Mouse (Mus musculus) forebrain, embryonic 12.5 days (tissue): ENCODE results near the gene Gp1ba. TPM values are rescaled to one million over a fixed set of nuclear protein-coding genes. Genes with fewer than 3 reads are reported as not detected.

Source experiments
- ATAC-seq: fragments of 200-750 bp; cut with Nextera tagmentation; 2 replicates; pipeline ENCODE4 v1.8.0; 2017; ENCODE audit warnings: moderate TSS enrichment; ENCODE audit not compliant: low FRiP score
- H3K27ac ChIP-seq: fragments of 300-500 bp; sonication (generic); 2 replicates; pipeline ENCODE4 v1.5.1; 2016; ENCODE audit warnings: mild to moderate bottlenecking
- H3K27me3 ChIP-seq: fragments of 300-500 bp; sonication (generic); 2 replicates; pipeline ENCODE4 v1.6.1; 2016; ENCODE audit warnings: mild to moderate bottlenecking
- H3K36me3 ChIP-seq: fragments of 300-500 bp; sonication (generic); replicated peaks from 2 replicates; pipeline ENCODE4 v1.6.1; 2016; ENCODE audit warnings: mild to moderate bottlenecking
- H3K4me1 ChIP-seq: fragments of 300-500 bp; sonication (generic); 2 replicates; pipeline ENCODE4 v1.6.1; 2016
- H3K4me2 ChIP-seq: fragments of 300-500 bp; sonication (generic); 2 replicates; pipeline ENCODE4 v1.6.1; 2016; ENCODE audit warnings: mild to moderate bottlenecking, moderate library complexity
- H3K4me3 ChIP-seq: fragments of 300-500 bp; sonication (generic); replicated peaks from 2 replicates; pipeline ENCODE4 v1.5.1; 2016; ENCODE audit warnings: mild to moderate bottlenecking
- H3K9ac ChIP-seq: fragments of 300-500 bp; sonication (generic); 2 replicates; pipeline ENCODE4 v1.6.1; 2016; ENCODE audit warnings: mild to moderate bottlenecking
- H3K9me3 ChIP-seq: fragments of 300-500 bp; sonication (generic); 2 replicates; pipeline ENCODE4 v1.6.1; 2016
- WGBS: fragments of 180-500 bp; shearing (Covaris S2); methylation state at CpG from one replicate; pipeline ENCODE4 v1.1.7; 2016; 5-methylcytosine and 5-hydroxymethylcytosine counted together
- polyA plus RNA-seq: library from polyadenylated mRNA; unstranded; fragments of >200 nt; fragmentation: Nextera tagmentation; extraction: Ambion mirVana; gene quantifications from 2 replicates; pipeline ENCODE4 v1.2.1, GENCODE M21; 2016

Gp1ba gene
- polyA plus RNA-seq, 1 experiment from 2014 or later, result 0.33 TPM

- under 1% methylated on average over 15 of the region's 15 CpGs for WGBS
- Histone ChIP-seq H3K27me3 (no peaks in the 10 kb centered on the region), H3K9me3 (no peaks in the 10 kb centered on the region), H3K36me3 (peaks cover 32% of the 10 kb centered on the region), H3K4me3 (peak overlapping the region; percentile 64), H3K9ac (peak overlapping the region; percentile 59), H3K4me2 (peak overlapping the region; percentile 78), H3K27ac (peak overlapping the region; percentile 98), H3K4me1 (peaks cover 28% of the 10 kb centered on the region)
- peak; percentile 42 for ATAC-seq
Measured at GRCm38 (mm10) chr11:70668335-70668770, 29.4 kb downstream of the Gp1ba start.

- Histone ChIP-seq H3K27ac (peak within 1 kb of the TSS; percentile 98), H3K9me3 (no peaks in the 10 kb centered on the region), H3K9ac (peak within 1 kb of the TSS; percentile 84), H3K4me1 (peaks cover 28% of the 10 kb centered on the region), H3K4me3 (peak within 1 kb of the TSS; percentile 64), H3K4me2 (peak within 1 kb of the TSS; percentile 92), H3K27me3 (no peaks in the 10 kb centered on the region), H3K36me3 (peaks cover 31% of the 10 kb centered on the region)
- WGBS, result under 1% methylated on average over 44 of the region's 44 CpGs
- ATAC-seq, result peak; percentile 96
Measured at GRCm38 (mm10) chr11:70668771-70669505, 30.0 kb downstream of the Gp1ba start, which contains the start of gene Spag7. TSS of gene Spag7 (minus strand) at chr11:70669416.

- Histone ChIP-seq H3K36me3 (peaks cover 28% of the 10 kb centered on the region), H3K4me2 (peak overlapping the region; percentile 92), H3K27me3 (no peaks in the 10 kb centered on the region), H3K9ac (peak overlapping the region; percentile 84), H3K27ac (peak overlapping the region; percentile 98), H3K9me3 (no peaks in the 10 kb centered on the region), H3K4me3 (peak overlapping the region; percentile 64), H3K4me1 (peaks cover 28% of the 10 kb centered on the region)
- WGBS, result under 1% methylated on average over 31 of the region's 31 CpGs
- ATAC-seq, result peak; percentile 60
Measured at GRCm38 (mm10) chr11:70669582-70670345, 30.8 kb downstream of the Gp1ba start.

- H3K4me2 ChIP-seq, result peak overlapping the region; percentile 92
- peak overlapping the region; percentile 98 for H3K27ac ChIP-seq
- WGBS, result 48% methylated on average over 14 of the region's 14 CpGs
- peaks cover 26% of the 10 kb centered on the region for H3K36me3 ChIP-seq
- H3K4me3 ChIP-seq, result peak overlapping the region; percentile 64
- no peaks in the 10 kb centered on the region for H3K27me3 ChIP-seq
- peak overlapping the region; percentile 84 for H3K9ac ChIP-seq
- H3K4me1 ChIP-seq, result peaks cover 28% of the 10 kb centered on the region
- ATAC-seq, result no peak
- H3K9me3 ChIP-seq, result no peaks in the 10 kb centered on the region
Measured at GRCm38 (mm10) chr11:70670483-70670882, 31.6 kb downstream of the Gp1ba start.

GRCm38 (mm10) chr11:70671333-70672047 is 32.6 kb downstream of the Gp1ba start:
- ATAC-seq, result no peak
- H3K4me3 ChIP-seq, result no peak overlapping the region
- WGBS, result 77% methylated on average over 16 of the region's 16 CpGs
- peaks cover 30% of the 10 kb centered on the region for H3K36me3 ChIP-seq
- H3K4me1 ChIP-seq, result peaks cover 28% of the 10 kb centered on the region
- H3K9me3 ChIP-seq, result no peaks in the 10 kb centered on the region
- H3K4me2 ChIP-seq, result 0 out of 2 replicates have a peak overlapping the region, but pooled peaks have one; percentile 92
- H3K27me3 ChIP-seq, result no peaks in the 10 kb centered on the region
- H3K27ac ChIP-seq, result no peak overlapping the region
- peak overlapping the region; percentile 84; the same call in 1 of the 2 replicates for H3K9ac ChIP-seq

GRCm38 (mm10) chr11:70674014-70674413 is 35.1 kb downstream of the Gp1ba start:
- no peak overlapping the region for H3K9ac ChIP-seq
- ATAC-seq, result no peak
- WGBS, result 63% methylated on average over 6 of the region's 6 CpGs

GRCm38 (mm10) chr11:70674501-70674900 is 35.6 kb downstream of the Gp1ba start:
- peaks cover 14% of the 10 kb centered on the region for H3K4me1 ChIP-seq
- peaks cover 39% of the 10 kb centered on the region for H3K36me3 ChIP-seq
- no peak for ATAC-seq

More at GRCm38 (mm10) chr11:70674014-70674413, 35.1 kb downstream of the Gp1ba start:
- no peaks in the 10 kb centered on the region for H3K9me3 ChIP-seq
- H3K4me3 ChIP-seq, result no peak overlapping the region
- H3K4me1 ChIP-seq, result peaks cover 14% of the 10 kb centered on the region
- H3K36me3 ChIP-seq, result peaks cover 34% of the 10 kb centered on the region
- no peak overlapping the region for H3K27ac ChIP-seq
- no peaks in the 10 kb centered on the region for H3K27me3 ChIP-seq
- no peak overlapping the region for H3K4me2 ChIP-seq

GRCm38 (mm10) chr11:70678092-70678491 is 39.2 kb downstream of the Gp1ba start:
- WGBS, result 79% methylated on average over 9 of the region's 9 CpGs
- H3K4me2 ChIP-seq, result no peak overlapping the region
- peaks cover 16% of the 10 kb centered on the region for H3K4me1 ChIP-seq
- H3K9me3 ChIP-seq, result no peaks in the 10 kb centered on the region
- no peak overlapping the region for H3K4me3 ChIP-seq
- ATAC-seq, result no peak
- H3K36me3 ChIP-seq, result peaks cover 54% of the 10 kb centered on the region
- H3K9ac ChIP-seq, result no peak overlapping the region
- no peaks in the 10 kb centered on the region for H3K27me3 ChIP-seq
- no peak overlapping the region for H3K27ac ChIP-seq

More at GRCm38 (mm10) chr11:70674501-70674900, 35.6 kb downstream of the Gp1ba start:
- H3K4me3 ChIP-seq, result no peak overlapping the region
- no peaks in the 10 kb centered on the region for H3K27me3 ChIP-seq
- H3K27ac ChIP-seq, result no peak overlapping the region
- H3K4me2 ChIP-seq, result no peak overlapping the region
- no peaks in the 10 kb centered on the region for H3K9me3 ChIP-seq
- H3K9ac ChIP-seq, result no peak overlapping the region
- WGBS, result 65% methylated on average over 11 of the region's 11 CpGs

GRCm38 (mm10) chr11:70678576-70678975 is 39.7 kb downstream of the Gp1ba start:
- peaks cover 58% of the 10 kb centered on the region for H3K36me3 ChIP-seq
- no peak overlapping the region for H3K4me3 ChIP-seq
- H3K27ac ChIP-seq, result no peak overlapping the region
- H3K4me2 ChIP-seq, result no peak overlapping the region
- no peaks in the 10 kb centered on the region for H3K9me3 ChIP-seq
- no peaks in the 10 kb centered on the region for H3K27me3 ChIP-seq
- no peak for ATAC-seq
- no peak overlapping the region for H3K9ac ChIP-seq
- 72% methylated on average over 2 of the region's 2 CpGs for WGBS
- peaks cover 16% of the 10 kb centered on the region for H3K4me1 ChIP-seq

GRCm38 (mm10) chr11:70679361-70679760 is 40.4 kb downstream of the Gp1ba start:
- Histone ChIP-seq H3K27ac (no peak overlapping the region), H3K27me3 (no peaks in the 10 kb centered on the region), H3K9me3 (no peaks in the 10 kb centered on the region), H3K4me1 (peaks cover 16% of the 10 kb centered on the region), H3K9ac (no peak overlapping the region), H3K4me2 (no peak overlapping the region), H3K36me3 (peaks cover 59% of the 10 kb centered on the region), H3K4me3 (no peak overlapping the region)
- 93% methylated on average over 8 of the region's 8 CpGs for WGBS
- ATAC-seq, result no peak

- Histone ChIP-seq H3K4me2 (no peak overlapping the region), H3K9ac (no peak overlapping the region), H3K4me3 (no peak overlapping the region), H3K36me3 (peaks cover 58% of the 10 kb centered on the region), H3K27ac (no peak overlapping the region), H3K27me3 (no peaks in the 10 kb centered on the region), H3K9me3 (no peaks in the 10 kb centered on the region), H3K4me1 (peaks cover 16% of the 10 kb centered on the region)
- 96% methylated on average over 7 of the region's 8 CpGs for WGBS
- no peak for ATAC-seq
Measured at GRCm38 (mm10) chr11:70679894-70680293, 41.0 kb downstream of the Gp1ba start.

- 67% methylated on average over 12 of the region's 12 CpGs for WGBS
- Histone ChIP-seq H3K9ac (peak overlapping the region; percentile 12; the same call in 1 of the 2 replicates), H3K36me3 (peaks cover 52% of the 10 kb centered on the region), H3K4me3 (no peak overlapping the region), H3K9me3 (no peaks in the 10 kb centered on the region), H3K4me1 (peaks cover 17% of the 10 kb centered on the region), H3K4me2 (no peak overlapping the region), H3K27me3 (no peaks in the 10 kb centered on the region), H3K27ac (peak overlapping the region; percentile 1; the same call in 1 of the 2 replicates)
- no peak for ATAC-seq
Measured at GRCm38 (mm10) chr11:70681170-70681569, 42.2 kb downstream of the Gp1ba start.
